In the genomic region with DNA sequence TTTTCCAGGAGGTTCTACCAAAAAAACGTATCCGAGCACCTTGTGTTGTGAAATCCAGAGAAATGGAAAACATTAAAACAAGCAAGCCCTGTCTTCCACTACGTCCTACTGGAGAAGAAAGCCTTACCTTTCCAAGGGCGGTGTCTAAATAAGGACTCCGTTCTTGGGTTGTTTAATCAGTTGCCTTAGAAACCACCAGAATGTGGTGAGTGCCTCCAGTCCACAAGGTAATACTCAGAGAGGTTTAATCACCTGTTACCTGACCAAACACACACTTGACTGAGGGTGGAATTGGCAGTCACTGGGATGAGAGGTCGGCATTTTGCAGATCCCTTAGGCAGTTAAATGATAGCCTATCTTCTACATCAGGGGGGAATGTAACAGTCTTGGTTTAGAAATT, we compare ENCODE assay signal across 17 mouse cellular contexts.
A peak's percentile ranks its signal among the peaks of the same experiment; 100 is the strongest.
DNase-seq lines count a peak whose midpoint lies in the region; ATAC-seq and TF ChIP-seq lines count a peak whose summit lies in the region.
"Had no signal": no experiment of that assay in that cellular context is flagged by ENCODE, and none has a peak within 500 bp of the region (broad histone marks: within the 10 kb centered on the region; RNA-seq: fewer than 3 reads in every experiment).

No protein-coding gene starts in this region.

- H3K4me3 ChIP-seq in intestine, postnatal 0 days (ENCODE audit: low read depth, low read length), result no peak overlapping the region
- H3K4me3 ChIP-seq: forebrain, embryonic 12.5 days; heart, embryonic 10.5 days; hindbrain, embryonic 15.5 days had no signal

- no peaks in the 10 kb centered on the region for H3K9me3 ChIP-seq in intestine, postnatal 0 days (ENCODE audit: control insufficient read depth)
- H3K9me3 ChIP-seq: forebrain, embryonic 12.5 days; heart, embryonic 10.5 days; hindbrain, embryonic 15.5 days had no signal

- 0 out of 2 replicates have a peak overlapping the region, but pooled peaks have one; percentile 1 for H3K4me2 ChIP-seq in intestine, postnatal 0 days (replicated peaks; ENCODE audit: low read depth)
- H3K4me2 ChIP-seq: forebrain, embryonic 12.5 days; hindbrain, embryonic 15.5 days had no signal

- H3K27ac ChIP-seq in intestine, postnatal 0 days (ENCODE audit: low read depth, low read length), result no peak overlapping the region; the same call in 1 of the 2 replicates
- H3K27ac ChIP-seq: forebrain, embryonic 12.5 days; heart, embryonic 10.5 days; hindbrain, embryonic 15.5 days; liver, embryonic 14.5 days had no signal

- 40% methylated on average over 6 of the region's 6 CpGs for WGBS in intestine, postnatal 0 days

- peak; percentile 60; the same call in 1 of the 2 replicates for ATAC-seq in intestine, postnatal 0 days

- TF ChIP-seq CTCF in intestine, postnatal 0 days (IDR thresholded peaks at IDR 0.05; ENCODE audit: low read depth), result no peak

- no peaks in the 10 kb centered on the region for H3K27me3 ChIP-seq in intestine, postnatal 0 days (replicated peaks; ENCODE audit: control insufficient read depth, insufficient read depth, low read length)
- H3K27me3 ChIP-seq: forebrain, embryonic 12.5 days; hindbrain, embryonic 15.5 days had no signal

- peak; percentile 51 to 70 for DNase-seq in lung, adult 18-20 months
- no peak for DNase-seq in lung, postnatal 14 days
- peak; percentile 76 for DNase-seq in lung, postnatal 25 days (ENCODE audit: low spot score)
- DNase-seq in embryo, embryonic 10 days (ENCODE audit: low spot score), result no peak
- DNase-seq in gastrocnemius, postnatal 25 days, result no peak
- DNase-seq in layer of hippocampus, adult 9-11 months, result no peak
- DNase-seq: adrenal gland, postnatal 36 days; cerebellum, adult 8-10 months; gastrocnemius, postnatal 36 days; heart, postnatal 10 days; kidney, adult 2 months; thymus, adult 18-20 months had no signal

- no peaks in the 10 kb centered on the region for H3K4me1 ChIP-seq in intestine, postnatal 0 days (replicated peaks; ENCODE audit: control insufficient read depth, insufficient read depth, low read length)
- H3K4me1 ChIP-seq: forebrain, embryonic 12.5 days; hindbrain, embryonic 15.5 days had no signal

- no peak overlapping the region for H3K9ac ChIP-seq in intestine, postnatal 0 days (ENCODE audit: low read depth, low read length)
- H3K9ac ChIP-seq: forebrain, embryonic 12.5 days; hindbrain, embryonic 15.5 days; liver, embryonic 14.5 days had no signal

- no peaks in the 10 kb centered on the region for H3K36me3 ChIP-seq in intestine, postnatal 0 days (ENCODE audit: control insufficient read depth, insufficient read depth)
- H3K36me3 ChIP-seq: forebrain, embryonic 12.5 days; heart, embryonic 10.5 days; hindbrain, embryonic 15.5 days had no signal

Comparison
In these comparisons a context has a peak if more than half of its experiments do, and no peak if none do; other contexts are left out.
1. DNase-seq: peak in lung, adult 18-20 months (2 of 2) and lung, postnatal 25 days (single experiment); none in lung, postnatal 14 days (single experiment), embryo, embryonic 10 days (single experiment), gastrocnemius, postnatal 25 days (single experiment) and layer of hippocampus, adult 9-11 months (single experiment).